Mouse (Mus musculus): Measurements from ENCODE around the gene Ndc80. TPM values are rescaled to one million over a fixed set of nuclear protein-coding genes. Genes with fewer than 3 reads are reported as not detected.
"Not testable (repeated sequence)": the region's sequence is repeated elsewhere in the genome, so short reads cannot be mapped to it uniquely, and the experiment has no call there.

Ndc80 gene
- polyA plus RNA-seq, 1 experiment from 2014 or later: 19.4 TPM

GRCm38 (mm10) chr17:71475705-71476089 is 51.0 kb downstream of the Ndc80 start:
- Histone ChIP-seq H3K4me1 (peaks cover 28% of the 10 kb centered on the region), H3K27ac (replicated peaks) (peak overlapping the region; percentile 98), H3K36me3 (no peaks in the 10 kb centered on the region), H3K9me3 (no peaks in the 10 kb centered on the region), H3K9ac (replicated peaks) (peak overlapping the region; percentile 85), H3K27me3 (no peaks in the 10 kb centered on the region), H3K4me2 (replicated peaks) (peak overlapping the region; percentile 78), H3K4me3 (peak overlapping the region; percentile 98)
- ATAC-seq (replicated peaks): peak; percentile 80
- WGBS: under 1% methylated on average over 31 of the region's 31 CpGs

DNA sequence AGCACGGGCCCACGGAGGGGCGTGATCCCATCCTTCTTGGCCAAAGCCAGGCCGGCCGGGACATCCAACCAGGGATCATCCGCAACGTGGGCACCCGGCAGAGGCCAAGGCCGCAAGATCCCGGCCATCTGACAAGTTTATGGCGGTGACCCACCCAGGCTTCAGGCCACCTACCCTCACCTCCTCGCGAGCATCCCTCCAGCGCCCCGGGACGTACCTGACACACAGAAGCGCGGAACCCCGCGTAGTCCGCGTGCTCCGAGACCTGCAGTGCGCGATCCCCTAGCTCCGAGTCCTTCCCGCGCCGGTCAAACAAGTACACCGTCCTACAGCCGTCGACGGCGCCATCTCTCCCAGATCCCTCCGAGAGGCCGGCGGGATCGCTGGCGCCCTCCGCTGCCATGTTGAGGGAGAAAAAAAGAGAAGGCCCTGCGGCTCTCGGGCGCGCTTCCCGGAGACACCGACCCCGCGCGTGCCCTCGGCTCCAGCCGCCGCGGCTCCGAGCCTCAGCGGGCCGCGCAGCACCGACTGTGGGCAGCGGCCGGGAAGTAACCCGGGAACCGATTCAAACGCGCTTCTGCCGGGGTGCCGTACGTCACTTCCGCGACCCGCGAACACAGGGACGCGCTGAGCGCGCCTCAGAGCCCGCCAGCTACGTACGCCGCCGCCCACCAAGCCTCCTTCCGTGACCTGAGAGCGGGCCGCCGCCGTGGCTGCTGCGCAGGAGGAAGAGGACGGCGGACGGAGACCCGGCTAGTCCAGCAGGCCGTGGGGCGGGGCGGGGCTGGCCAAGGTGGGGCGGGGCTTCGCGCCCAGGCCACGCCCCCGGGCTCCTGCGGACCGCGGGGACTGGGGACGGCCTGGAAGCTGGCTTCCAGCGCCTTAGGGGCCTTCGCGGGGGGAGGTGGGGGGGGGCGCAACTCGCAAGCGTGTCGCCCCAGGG is 51.6 kb downstream of the Ndc80 start, which contains the start of gene Smchd1:
Smchd1 (minus strand) TSS at position 582 of the 943 bp plus-strand sequence.
- Histone ChIP-seq H3K9me3 (no peaks in the 10 kb centered on the region), H3K9ac (replicated peaks) (peak within 1 kb of the TSS; percentile 85), H3K4me2 (replicated peaks) (peak within 1 kb of the TSS; percentile 78), H3K4me3 (peak within 1 kb of the TSS; percentile 98), H3K36me3 (no peaks in the 10 kb centered on the region), H3K27ac (replicated peaks) (peak within 1 kb of the TSS; percentile 98), H3K27me3 (no peaks in the 10 kb centered on the region), H3K4me1 (peaks cover 30% of the 10 kb centered on the region)
- ATAC-seq (replicated peaks): peak; percentile 96
- WGBS: under 1% methylated on average over 85 of the region's 109 CpGs

DNA sequence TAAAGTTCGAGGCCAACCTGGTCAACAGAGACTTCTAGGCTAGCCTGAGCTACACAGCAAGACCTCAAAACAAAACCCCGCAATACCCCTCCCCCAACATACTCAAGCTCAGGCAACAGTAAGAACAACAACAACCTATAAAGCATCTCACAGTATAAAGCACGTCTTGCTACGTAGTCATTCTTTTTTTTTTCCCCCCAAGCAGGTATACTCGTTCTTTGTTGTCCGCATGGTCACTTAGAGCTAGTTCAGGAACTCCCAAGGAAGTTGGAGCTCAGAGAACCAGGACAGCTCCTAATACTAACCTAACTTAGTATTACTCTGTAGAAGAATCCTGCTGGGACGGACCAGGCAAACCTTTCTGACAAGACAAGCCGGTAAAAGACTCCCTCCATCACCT is 52.5 kb downstream of the Ndc80 start:
- Histone ChIP-seq H3K4me1 (peaks cover 30% of the 10 kb centered on the region), H3K27me3 (no peaks in the 10 kb centered on the region), H3K4me2 (replicated peaks) (peak overlapping the region; percentile 78), H3K4me3 (peak overlapping the region; percentile 98), H3K27ac (replicated peaks) (no peak overlapping the region), H3K9ac (replicated peaks) (peak overlapping the region; percentile 85), H3K36me3 (no peaks in the 10 kb centered on the region), H3K9me3 (no peaks in the 10 kb centered on the region)
- ATAC-seq (replicated peaks): no peak
- WGBS: 15% methylated on average over 8 of the region's 8 CpGs

DNA sequence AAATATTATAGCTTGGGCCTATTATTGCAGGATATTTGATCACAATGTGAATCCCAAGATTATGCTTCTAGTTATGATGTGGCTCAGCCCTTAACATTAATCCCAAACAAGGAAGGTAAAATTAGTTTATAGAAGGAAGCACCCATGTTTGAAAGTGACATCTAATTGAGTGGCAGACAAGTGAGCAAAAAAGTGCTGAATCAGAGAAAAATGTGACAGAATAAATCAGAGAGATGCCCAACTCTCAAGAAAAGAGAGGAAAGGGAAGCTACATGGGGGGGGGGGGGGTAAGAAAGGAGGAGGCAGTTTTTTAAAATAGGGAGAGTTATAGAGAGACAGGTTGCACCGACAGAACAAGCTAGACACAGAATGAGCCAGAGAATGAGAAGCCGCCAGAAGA is 55.4 kb downstream of the Ndc80 start:
- no peaks in the 10 kb centered on the region for H3K27me3 ChIP-seq
- H3K9me3 ChIP-seq: no peaks in the 10 kb centered on the region
- no peak for ATAC-seq (replicated peaks)
- H3K9ac ChIP-seq (replicated peaks): no peak overlapping the region
- no peaks in the 10 kb centered on the region for H3K36me3 ChIP-seq
- peaks cover 27% of the 10 kb centered on the region for H3K4me1 ChIP-seq
- H3K27ac ChIP-seq (replicated peaks): no peak overlapping the region
- no peak overlapping the region for H3K4me2 ChIP-seq (replicated peaks)
- WGBS: 52% methylated on average over 2 of the region's 2 CpGs
- no peak overlapping the region for H3K4me3 ChIP-seq

DNA sequence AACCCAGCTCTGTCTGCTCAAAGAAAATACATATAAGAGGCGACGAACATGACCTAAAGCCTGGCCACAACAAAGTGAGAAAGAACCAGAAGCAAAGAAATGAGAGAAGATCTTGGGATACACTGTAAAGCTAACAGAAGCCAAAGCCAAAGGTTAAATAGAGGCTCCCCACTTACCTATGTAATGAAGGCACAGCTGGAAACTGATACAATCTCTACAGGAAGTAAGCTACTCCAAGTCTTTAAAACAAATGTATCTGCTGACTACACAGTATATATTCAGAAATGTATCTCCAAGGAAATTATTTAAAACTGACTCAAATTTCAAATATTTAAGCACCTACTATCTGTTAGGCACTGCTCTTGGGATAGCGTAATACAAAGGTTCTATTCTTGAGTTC is 66.3 kb downstream of the Ndc80 start:
- Histone ChIP-seq H3K27ac (replicated peaks) (no peak overlapping the region), H3K4me2 (replicated peaks) (no peak overlapping the region), H3K9me3 (no peaks in the 10 kb centered on the region), H3K4me3 (no peak overlapping the region), H3K9ac (replicated peaks) (no peak overlapping the region), H3K27me3 (no peaks in the 10 kb centered on the region), H3K36me3 (peaks cover 24% of the 10 kb centered on the region), H3K4me1 (no peaks in the 10 kb centered on the region)
- ATAC-seq (replicated peaks): no peak
- WGBS: 92% methylated on average over 3 of the region's 3 CpGs

- Histone ChIP-seq H3K36me3 (peaks cover 27% of the 10 kb centered on the region), H3K9ac (replicated peaks) (no peak within 1 kb of the TSS), H3K27me3 (no peaks in the 10 kb centered on the region), H3K4me1 (no peaks in the 10 kb centered on the region), H3K9me3 (no peaks in the 10 kb centered on the region), H3K27ac (replicated peaks) (no peak within 1 kb of the TSS), H3K4me2 (replicated peaks) (no peak within 1 kb of the TSS), H3K4me3 (no peak within 1 kb of the TSS)
- 92% methylated on average over 2 of the region's 2 CpGs for WGBS
- ATAC-seq (replicated peaks): no peak
These were observed 66.8 kb downstream of the Ndc80 start, which contains the start of gene Gm4707 for GRCm38 (mm10) chr17:71459818-71460217. Gene Gm4707 (minus strand): TSS chr17:71459918.

GRCm38 (mm10) chr17:71457361-71457760 is 69.3 kb downstream of the Ndc80 start:
- not testable (repeated sequence) for ATAC-seq (replicated peaks); H3K4me1 ChIP-seq; H3K4me3 ChIP-seq; H3K4me2 ChIP-seq (replicated peaks); H3K27me3 ChIP-seq; H3K9ac ChIP-seq (replicated peaks); H3K27ac ChIP-seq (replicated peaks); H3K9me3 ChIP-seq
- H3K36me3 ChIP-seq: peaks cover 20% of the 10 kb centered on the region; the same call in 1 of the 2 replicates
- WGBS: 94% methylated on average over 6 of the region's 6 CpGs

Other genes with a start within 250 kb of the Ndc80 start
- 0.92 and 1.1 TPM in 2 replicates for gene Emilin2, start 214.9 kb downstream of the Ndc80 start, polyA plus RNA-seq (2015; fragmentation: Nextera tagmentation; extraction: Ambion mirVana)
- gene Gm4707, start 66.9 kb downstream of the Ndc80 start, polyA plus RNA-seq (2015; fragmentation: Nextera tagmentation; extraction: Ambion mirVana): 3.0 and 3.4 TPM in 2 replicates
- gene Smchd1, start 51.5 kb downstream of the Ndc80 start, polyA plus RNA-seq (2015; fragmentation: Nextera tagmentation; extraction: Ambion mirVana): 52.7 and 55.0 TPM in 2 replicates
- 1.2 and 1.3 TPM in 2 replicates for gene Spdya, start 25.2 kb upstream of the Ndc80 start, polyA plus RNA-seq (2015; fragmentation: Nextera tagmentation; extraction: Ambion mirVana)
- 55.2 and 57.4 TPM in 2 replicates for gene Wdr43, start 89.0 kb upstream of the Ndc80 start, polyA plus RNA-seq (2015; fragmentation: Nextera tagmentation; extraction: Ambion mirVana)
- gene Togaram2, start 146.4 kb upstream of the Ndc80 start, polyA plus RNA-seq (2015; fragmentation: Nextera tagmentation; extraction: Ambion mirVana): 0.36 and 0.79 TPM in 2 replicates
- not detected in 2 replicates for gene Pcare, start 226.0 kb upstream of the Ndc80 start, polyA plus RNA-seq (2015; fragmentation: Nextera tagmentation; extraction: Ambion mirVana)
- gene Clip4, start 241.6 kb upstream of the Ndc80 start, polyA plus RNA-seq (2015; fragmentation: Nextera tagmentation; extraction: Ambion mirVana): 9.6 and 10.3 TPM in 2 replicates